Mouse (Mus musculus) thymus, adult 2 months (tissue): ENCODE results near the gene Myom1. TPM values are rescaled to one million over a fixed set of nuclear protein-coding genes. Genes with fewer than 3 reads are reported as not detected.
A peak's percentile ranks its signal among the peaks of the same experiment; 100 is the strongest.

Source experiments
- DNase-seq: peaks from one replicate; pipeline ENCODE4 v3.0.0; 2021
- H3K27ac ChIP-seq: fragments of 200-500 bp; 2 replicates; pipeline ENCODE4 v1.5.1; 2012; ENCODE audit warnings: low read length, control low read depth; ENCODE audit not compliant: control insufficient read depth, insufficient read depth
- H3K27me3 ChIP-seq: fragments of 200-500 bp; 2 replicates; pipeline ENCODE4 v1.6.1; 2012; ENCODE audit warnings: mild to moderate bottlenecking, low read length, moderate library complexity, mixed read lengths; ENCODE audit not compliant: control insufficient read depth, insufficient read depth
- H3K36me3 ChIP-seq: fragments of 200-500 bp; 2 replicates; pipeline ENCODE4 v1.6.1; 2012; ENCODE audit warnings: mild to moderate bottlenecking, low read length, moderate library complexity; ENCODE audit not compliant: control insufficient read depth, insufficient read depth
- H3K4me1 ChIP-seq: fragments of 200-500 bp; replicated peaks from 2 replicates; pipeline ENCODE4 v1.6.1; 2012; ENCODE audit warnings: low read length; ENCODE audit not compliant: control insufficient read depth, insufficient read depth
- H3K4me3 ChIP-seq: fragments of 200-500 bp; 2 replicates; pipeline ENCODE4 v1.5.1; 2012; ENCODE audit warnings: mild to moderate bottlenecking, low read length, control low read depth, moderate library complexity; ENCODE audit not compliant: control insufficient read depth, insufficient read depth
- CTCF ChIP-seq: fragments of 200-500 bp; IDR thresholded peaks from 2 replicates; pipeline ENCODE4 v1.5.1; 2012; ENCODE audit warnings: mild to moderate bottlenecking, control low read depth, low read length, moderate library complexity, borderline replicate concordance; ENCODE audit not compliant: control insufficient read depth, poor library complexity, insufficient read depth; ENCODE audit errors: extremely low read depth
- POLR2A ChIP-seq: fragments of 200-500 bp; IDR thresholded peaks from 2 replicates; pipeline ENCODE4 v1.6.1; 2012; ENCODE audit warnings: mild to moderate bottlenecking, low read length, control low read depth, moderate library complexity; ENCODE audit not compliant: control insufficient read depth, poor library complexity, insufficient read depth; ENCODE audit errors: extremely low read depth
- WGBS: fragments of 180-500 bp; shearing (Covaris S2); methylation state at CpG from one replicate; pipeline ENCODE4 v1.1.7; 2018; 5-methylcytosine and 5-hydroxymethylcytosine counted together
- polyA plus RNA-seq: library from polyadenylated mRNA; depleted of rRNA; stranded (reverse); fragments of >200 nt; gene quantifications from 2 replicates; pipeline ENCODE4 v1.2.3, GENCODE M21; 2012

Gene Myom1
- polyA plus RNA-seq, 1 experiment = 6.8 TPM

DNA sequence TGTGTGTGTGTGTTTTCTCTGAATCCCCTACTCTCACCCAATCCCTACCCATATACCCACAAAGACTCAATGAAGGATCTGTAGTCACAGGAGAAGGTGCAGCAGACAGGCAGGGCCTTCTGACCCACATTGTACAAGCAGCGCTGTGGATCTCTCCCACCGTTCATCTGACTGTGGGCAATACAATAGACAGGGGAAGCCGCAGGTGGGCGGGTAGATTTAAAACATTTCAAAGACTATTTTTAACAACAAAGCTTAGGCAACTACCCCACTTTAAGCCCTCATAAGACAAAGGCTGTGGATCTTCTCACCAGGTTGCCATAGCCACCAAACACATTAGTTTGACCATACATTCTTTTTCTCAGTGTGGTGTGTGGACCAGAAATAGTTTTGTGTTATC, 116.2 kb downstream of the Myom1 start:
- Histone ChIP-seq H3K27ac (no peak overlapping the region), H3K36me3 (no peaks in the 10 kb centered on the region)
- 11% methylated on average over 4 of the region's 4 CpGs for WGBS

DNA sequence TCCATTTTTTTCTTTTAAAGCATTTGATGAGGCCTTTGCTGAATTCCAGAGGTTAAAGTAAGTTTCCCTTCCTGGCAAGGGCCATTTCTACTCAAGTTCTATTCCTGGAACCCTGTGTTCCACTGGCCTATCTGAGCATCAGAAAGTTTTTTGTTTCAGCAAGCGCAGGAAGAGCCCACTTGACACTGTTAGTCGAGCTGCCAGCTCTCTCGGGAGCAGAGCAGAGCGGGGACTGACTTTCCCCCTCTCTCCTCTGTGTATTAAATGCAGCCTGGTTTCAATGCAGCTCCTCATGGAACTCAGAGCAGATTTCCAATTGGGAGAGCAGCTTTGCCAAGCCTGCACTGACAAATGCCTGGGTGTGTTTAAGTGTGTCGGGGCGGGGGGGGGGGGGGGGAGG, 118.2 kb downstream of the Myom1 start:
- no peak overlapping the region for H3K27ac ChIP-seq
- WGBS = 79% methylated on average over 6 of the region's 6 CpGs
- H3K27me3 ChIP-seq = no peaks in the 10 kb centered on the region
- no peak for DNase-seq
- H3K4me1 ChIP-seq = peaks cover 17% of the 10 kb centered on the region
- H3K36me3 ChIP-seq = no peaks in the 10 kb centered on the region
- TF ChIP-seq CTCF = no peak
- TF ChIP-seq POLR2A = no peak
- no peak overlapping the region for H3K4me3 ChIP-seq

More for the DNA sequence above, 116.2 kb downstream of the Myom1 start:
- Histone ChIP-seq H3K27me3 (no peaks in the 10 kb centered on the region), H3K4me3 (no peak overlapping the region), H3K4me1 (peaks cover 17% of the 10 kb centered on the region)
- TF ChIP-seq CTCF (no peak), POLR2A (no peak)
- DNase-seq = peak; percentile 44

- H3K27ac ChIP-seq = no peak overlapping the region
- 93% methylated on average over 8 of the region's 8 CpGs for WGBS
- no peaks in the 10 kb centered on the region for H3K27me3 ChIP-seq
- H3K4me1 ChIP-seq = peaks cover 2% of the 10 kb centered on the region
- no peak for TF ChIP-seq POLR2A
- TF ChIP-seq CTCF = no peak
- no peaks in the 10 kb centered on the region for H3K36me3 ChIP-seq
- no peak for DNase-seq
- no peak overlapping the region for H3K4me3 ChIP-seq
Measured at GRCm38 (mm10) chr17:71124061-71124670, 121.7 kb downstream of the Myom1 start.

- DNase-seq = no peak
- no peak overlapping the region for H3K4me3 ChIP-seq
- no peaks in the 10 kb centered on the region for H3K36me3 ChIP-seq
- H3K27me3 ChIP-seq = no peaks in the 10 kb centered on the region
- H3K27ac ChIP-seq = no peak overlapping the region
- WGBS = 91% methylated on average over 1 of the region's 1 CpGs
- H3K4me1 ChIP-seq = no peaks in the 10 kb centered on the region; the same call in 1 of the 2 replicates
- no peak for TF ChIP-seq POLR2A
- TF ChIP-seq CTCF = no peak
Measured at GRCm38 (mm10) chr17:71124674-71125073, 122.2 kb downstream of the Myom1 start.

DNA sequence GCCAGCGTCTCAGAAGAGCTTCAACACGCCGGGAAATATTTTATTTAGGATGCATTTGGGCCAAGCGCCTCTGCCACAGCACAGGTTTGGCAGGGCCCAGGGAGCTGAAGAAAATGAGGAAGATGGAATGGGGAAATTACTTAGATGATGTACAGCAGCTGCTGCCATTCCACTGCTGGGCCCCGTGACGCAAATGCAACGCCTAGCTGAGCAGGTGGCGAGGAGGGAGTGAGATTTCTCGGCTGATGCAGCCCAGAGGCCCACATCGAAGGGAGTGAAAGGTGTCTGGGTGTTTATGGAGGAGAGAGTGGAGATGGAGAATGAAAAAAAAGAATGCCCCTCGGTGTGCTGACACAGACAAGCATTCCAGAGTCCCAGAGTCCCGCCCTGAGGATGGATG, 123.1 kb downstream of the Myom1 start:
- DNase-seq = no peak
- Histone ChIP-seq H3K27ac (no peak overlapping the region), H3K4me1 (peaks cover 4% of the 10 kb centered on the region), H3K4me3 (no peak overlapping the region), H3K27me3 (no peaks in the 10 kb centered on the region), H3K36me3 (no peaks in the 10 kb centered on the region)
- TF ChIP-seq CTCF = no peak
- TF ChIP-seq POLR2A = no peak
- WGBS = 47% methylated on average over 12 of the region's 12 CpGs

- no peak for DNase-seq
- Histone ChIP-seq H3K27ac (no peak overlapping the region), H3K4me1 (peaks cover 4% of the 10 kb centered on the region), H3K27me3 (no peaks in the 10 kb centered on the region), H3K36me3 (no peaks in the 10 kb centered on the region), H3K4me3 (no peak overlapping the region)
- TF ChIP-seq POLR2A (no peak), CTCF (no peak)
- 92% methylated on average over 12 of the region's 12 CpGs for WGBS
Measured at GRCm38 (mm10) chr17:71126001-71126400, 123.6 kb downstream of the Myom1 start.

DNA sequence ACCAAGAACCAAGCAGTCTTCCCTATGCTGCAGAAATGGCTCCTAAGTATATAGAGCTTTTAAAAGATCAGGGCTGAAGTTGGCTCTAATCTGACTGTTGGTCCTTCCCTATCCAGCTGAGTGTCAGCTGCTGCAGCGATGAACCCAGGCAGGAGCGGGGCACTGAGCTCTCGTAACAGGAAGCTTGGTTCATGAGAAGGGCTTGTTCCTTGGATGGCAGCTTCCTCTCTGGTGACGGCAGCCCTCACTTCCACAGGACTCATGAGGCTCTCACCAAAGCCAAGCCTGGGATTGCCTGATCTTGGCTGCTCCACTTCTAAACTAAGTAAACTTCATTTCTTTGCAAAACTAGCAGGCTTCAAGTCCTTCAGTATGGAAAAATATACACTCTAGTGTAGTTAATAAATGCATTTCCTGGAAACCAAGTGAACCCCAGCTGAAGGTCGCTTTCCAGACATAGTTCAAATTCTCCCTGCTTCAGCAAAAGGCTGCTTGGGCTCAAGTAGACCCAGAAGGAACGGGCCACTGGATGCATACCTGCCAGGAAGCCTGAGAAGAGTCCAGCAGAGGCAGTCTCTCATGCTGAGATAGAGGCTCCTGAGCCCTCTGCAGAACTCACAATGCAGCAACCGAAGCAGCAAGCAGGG, 125.2 kb downstream of the Myom1 start:
- Histone ChIP-seq H3K36me3 (no peaks in the 10 kb centered on the region), H3K4me3 (no peak overlapping the region), H3K27ac (no peak overlapping the region), H3K4me1 (peaks cover 4% of the 10 kb centered on the region), H3K27me3 (no peaks in the 10 kb centered on the region)
- no peak for TF ChIP-seq CTCF
- TF ChIP-seq POLR2A = no peak
- no peak for DNase-seq
- 64% methylated on average over 7 of the region's 7 CpGs for WGBS
